Mouse (Mus musculus) kidney, adult 2 months (tissue): ENCODE measurements at regions not wholly inside any gene's neighbourhood (a gene's known extent, or its start where the extent isn't known, plus 50 kb on each side); places are given as distances from the start of the nearest gene placed in this dataset.

Experiments
- CTCF ChIP-seq: fragments of 200-500 bp; conservative IDR thresholded peaks from 2 replicates; pipeline ENCODE4 v1.5.1; 2011; ENCODE audit warnings: low read depth, mild to moderate bottlenecking, control low read depth, low read length, moderate library complexity, mixed read lengths; ENCODE audit not compliant: insufficient read depth, insufficient read length
- POLR2A ChIP-seq: fragments of 200-500 bp; IDR thresholded peaks from one replicate; pipeline ENCODE4 v1.6.1; 2011; ENCODE audit warnings: low read depth, low read length, control low read depth

- TF ChIP-seq POLR2A (no peak), CTCF (no peak)
Observed at GRCm38 (mm10) chr10:87722244-87722643, 135.8 kb upstream of the Igf1 start.
